Mouse (Mus musculus): ENCODE measurements around the gene Ciz1.

GRCm38 (mm10) chr2:32376963-32377362 is 24.8 kb downstream of the Ciz1 start:
- TF ChIP-seq POLR2A (IDR thresholded peaks at IDR 0.05; ENCODE audit: low read depth, low read length) (no peak), CTCF (IDR thresholded peaks at IDR 0.05; ENCODE audit: extremely low read depth, insufficient read depth, insufficient read length, insufficient replicate concordance) (no peak)

Data from spleen, adult 2 months (tissue).